Mouse (Mus musculus) forebrain, embryonic 12.5 days (tissue): ENCODE data around the gene Ramp1. TPM values are rescaled to one million over a fixed set of nuclear protein-coding genes. Genes with fewer than 3 reads are reported as not detected.

Experiments
- ATAC-seq: fragments of 200-750 bp; cut with Nextera tagmentation; 2 replicates; pipeline ENCODE4 v1.8.0; 2017; ENCODE audit warnings: moderate TSS enrichment; ENCODE audit not compliant: low FRiP score
- H3K27ac ChIP-seq: fragments of 300-500 bp; sonication (generic); 2 replicates; pipeline ENCODE4 v1.5.1; 2016; ENCODE audit warnings: mild to moderate bottlenecking
- H3K27me3 ChIP-seq: fragments of 300-500 bp; sonication (generic); 2 replicates; pipeline ENCODE4 v1.6.1; 2016; ENCODE audit warnings: mild to moderate bottlenecking
- H3K36me3 ChIP-seq: fragments of 300-500 bp; sonication (generic); replicated peaks from 2 replicates; pipeline ENCODE4 v1.6.1; 2016; ENCODE audit warnings: mild to moderate bottlenecking
- H3K4me1 ChIP-seq: fragments of 300-500 bp; sonication (generic); 2 replicates; pipeline ENCODE4 v1.6.1; 2016
- H3K4me2 ChIP-seq: fragments of 300-500 bp; sonication (generic); 2 replicates; pipeline ENCODE4 v1.6.1; 2016; ENCODE audit warnings: mild to moderate bottlenecking, moderate library complexity
- H3K4me3 ChIP-seq: fragments of 300-500 bp; sonication (generic); replicated peaks from 2 replicates; pipeline ENCODE4 v1.5.1; 2016; ENCODE audit warnings: mild to moderate bottlenecking
- H3K9ac ChIP-seq: fragments of 300-500 bp; sonication (generic); 2 replicates; pipeline ENCODE4 v1.6.1; 2016; ENCODE audit warnings: mild to moderate bottlenecking
- H3K9me3 ChIP-seq: fragments of 300-500 bp; sonication (generic); 2 replicates; pipeline ENCODE4 v1.6.1; 2016
- WGBS: fragments of 180-500 bp; shearing (Covaris S2); methylation state at CpG from one replicate; pipeline ENCODE4 v1.1.7; 2016; 5-methylcytosine and 5-hydroxymethylcytosine counted together
- polyA plus RNA-seq: library from polyadenylated mRNA; unstranded; fragments of >200 nt; fragmentation: Nextera tagmentation; extraction: Ambion mirVana; gene quantifications from 2 replicates; pipeline ENCODE4 v1.2.1, GENCODE M21; 2016

Gene Ramp1
- polyA plus RNA-seq, 1 experiment from 2014 or later, result 0.26 TPM

DNA sequence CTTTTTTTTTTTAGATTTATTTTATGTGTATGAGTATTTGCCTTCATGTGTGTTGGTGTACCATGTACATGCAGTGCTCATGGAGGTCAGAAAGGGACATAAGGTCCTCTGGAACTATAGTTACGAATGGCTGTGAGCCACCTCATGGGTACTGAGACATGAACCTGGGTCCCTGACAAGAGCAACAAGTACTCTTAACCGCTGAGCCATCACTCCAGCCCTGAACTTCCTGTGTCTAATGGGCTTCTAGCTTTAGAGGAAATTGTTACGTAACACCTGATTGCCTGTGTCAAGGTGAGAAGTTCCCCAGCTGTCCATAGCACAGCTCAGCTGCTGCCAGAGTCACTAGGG lies 40.7 kb downstream of the Ramp1 start:
- Histone ChIP-seq H3K9ac (no peak overlapping the region), H3K4me1 (no peaks in the 10 kb centered on the region), H3K4me2 (no peak overlapping the region), H3K36me3 (no peaks in the 10 kb centered on the region), H3K9me3 (no peaks in the 10 kb centered on the region), H3K4me3 (no peak overlapping the region), H3K27me3 (no peaks in the 10 kb centered on the region), H3K27ac (no peak overlapping the region)
- 95% methylated on average over 3 of the region's 3 CpGs for WGBS
- no peak for ATAC-seq

DNA sequence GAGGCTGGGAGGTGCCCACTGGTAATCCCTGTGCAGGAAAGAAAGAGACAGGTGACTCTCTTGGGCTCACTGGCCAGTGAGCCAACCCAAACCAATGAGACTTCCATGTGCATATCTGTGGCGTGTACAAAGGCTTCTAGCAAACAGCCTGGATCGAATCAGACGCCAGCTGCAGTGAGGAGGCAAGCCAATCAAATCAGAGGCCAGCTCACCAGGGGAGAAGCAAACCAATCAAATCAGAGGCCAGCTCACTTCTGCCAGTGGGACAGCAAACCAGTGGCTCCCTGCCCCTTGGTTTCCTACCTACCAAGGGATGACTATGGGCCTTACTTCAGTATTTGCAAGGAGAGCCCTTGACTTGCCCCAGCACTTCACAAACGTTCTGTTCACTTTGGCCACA lies 46.9 kb downstream of the Ramp1 start:
- no peak overlapping the region for H3K4me2 ChIP-seq

DNA sequence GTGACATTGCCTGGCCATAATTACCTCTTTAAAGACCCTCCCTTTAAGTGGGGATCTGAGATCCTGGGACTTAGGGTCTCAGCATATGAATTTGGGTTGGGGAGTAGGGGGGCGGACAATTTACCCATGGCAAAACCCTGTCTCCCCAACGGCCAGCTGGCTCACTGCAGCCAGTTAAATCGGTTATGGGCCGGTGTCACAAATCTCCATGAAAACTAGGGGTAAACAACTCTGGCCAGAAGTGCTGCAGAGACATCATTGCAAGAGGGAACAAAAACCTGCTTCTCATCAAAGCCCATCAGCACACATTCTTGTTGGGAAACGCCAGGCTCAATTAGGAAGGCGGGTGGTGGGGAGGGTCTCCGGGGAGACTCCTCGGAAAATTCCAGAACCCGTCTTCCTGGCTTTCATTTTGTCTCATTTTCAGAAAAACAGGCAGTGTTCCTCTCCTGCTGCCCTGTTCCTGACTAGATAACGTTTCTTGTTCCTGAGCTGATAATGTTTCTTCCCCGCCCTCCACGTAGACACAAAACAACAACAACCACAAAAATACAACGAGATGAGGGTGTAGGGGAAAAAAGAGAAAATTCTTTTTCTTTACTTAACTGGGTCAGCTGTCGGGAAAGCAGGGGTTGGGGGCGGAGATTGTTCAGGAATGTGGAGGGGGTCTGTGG lies 47.9 kb downstream of the Ramp1 start:
- no peaks in the 10 kb centered on the region for H3K9me3 ChIP-seq
- ATAC-seq, result no peak
- 74% methylated on average over 15 of the region's 15 CpGs for WGBS

More for the DNA sequence above, 46.9 kb downstream of the Ramp1 start:
- no peaks in the 10 kb centered on the region for H3K9me3 ChIP-seq
- 56% methylated on average over 4 of the region's 4 CpGs for WGBS
- ATAC-seq, result no peak
- no peaks in the 10 kb centered on the region for H3K36me3 ChIP-seq
- H3K9ac ChIP-seq, result no peak overlapping the region
- H3K4me1 ChIP-seq, result no peaks in the 10 kb centered on the region
- H3K27ac ChIP-seq, result no peak overlapping the region
- H3K4me3 ChIP-seq, result no peak overlapping the region
- no peaks in the 10 kb centered on the region for H3K27me3 ChIP-seq

DNA sequence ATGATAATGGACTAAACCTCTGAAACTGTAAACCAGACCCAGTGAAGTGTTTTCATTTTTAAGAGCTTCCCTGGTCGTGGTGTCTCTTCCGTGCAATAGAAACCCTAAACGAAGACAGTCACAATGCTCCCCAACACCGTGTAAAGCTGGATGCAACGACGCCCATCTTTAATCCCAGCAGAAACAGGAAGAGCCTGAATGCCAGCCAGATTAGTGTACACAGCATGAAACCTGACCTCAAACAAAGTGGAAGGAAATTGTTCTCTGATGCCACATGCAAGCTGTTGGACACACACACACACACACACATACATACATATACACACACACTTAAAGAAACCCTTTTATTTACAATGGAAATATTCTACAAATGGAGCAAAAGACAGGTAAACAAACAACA lies 51.5 kb downstream of the Ramp1 start:
- ATAC-seq, result no peak
- H3K4me1 ChIP-seq, result no peaks in the 10 kb centered on the region
- no peak overlapping the region for H3K4me3 ChIP-seq
- H3K9me3 ChIP-seq, result no peaks in the 10 kb centered on the region
- H3K4me2 ChIP-seq, result no peak overlapping the region
- H3K27me3 ChIP-seq, result no peaks in the 10 kb centered on the region
- no peak overlapping the region for H3K9ac ChIP-seq
- H3K36me3 ChIP-seq, result no peaks in the 10 kb centered on the region
- WGBS, result 67% methylated on average over 6 of the region's 6 CpGs
- no peak overlapping the region for H3K27ac ChIP-seq

More for the DNA sequence above, 47.9 kb downstream of the Ramp1 start:
- Histone ChIP-seq H3K27me3 (no peaks in the 10 kb centered on the region), H3K4me1 (no peaks in the 10 kb centered on the region), H3K36me3 (no peaks in the 10 kb centered on the region), H3K27ac (no peak overlapping the region), H3K4me2 (no peak overlapping the region), H3K9ac (no peak overlapping the region), H3K4me3 (no peak overlapping the region)

DNA sequence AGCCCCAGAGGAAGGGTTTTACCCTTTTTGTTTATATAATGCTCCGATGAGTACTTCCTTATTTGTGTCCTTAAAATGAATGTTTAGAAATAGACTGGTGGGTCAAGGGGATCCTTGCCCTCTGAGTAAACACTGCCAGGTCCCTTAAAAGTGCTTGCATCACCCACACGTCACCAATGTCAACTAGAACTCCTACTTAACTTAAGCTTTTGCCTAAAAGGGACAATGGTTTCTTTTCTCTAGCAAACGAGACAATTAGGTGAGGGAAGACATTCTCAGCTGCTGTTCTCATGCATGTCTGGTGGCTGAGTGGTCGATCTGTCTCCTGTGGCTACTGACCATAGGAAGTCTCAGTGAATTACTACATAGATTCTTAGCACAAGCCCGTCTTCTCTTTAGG lies 52.3 kb downstream of the Ramp1 start:
- H3K4me3 ChIP-seq, result no peak overlapping the region
- H3K36me3 ChIP-seq, result no peaks in the 10 kb centered on the region
- ATAC-seq, result no peak
- no peak overlapping the region for H3K4me2 ChIP-seq
- no peak overlapping the region for H3K27ac ChIP-seq
- no peak overlapping the region for H3K9ac ChIP-seq
- 53% methylated on average over 5 of the region's 5 CpGs for WGBS
- no peaks in the 10 kb centered on the region for H3K9me3 ChIP-seq
- no peaks in the 10 kb centered on the region for H3K27me3 ChIP-seq
- H3K4me1 ChIP-seq, result no peaks in the 10 kb centered on the region

DNA sequence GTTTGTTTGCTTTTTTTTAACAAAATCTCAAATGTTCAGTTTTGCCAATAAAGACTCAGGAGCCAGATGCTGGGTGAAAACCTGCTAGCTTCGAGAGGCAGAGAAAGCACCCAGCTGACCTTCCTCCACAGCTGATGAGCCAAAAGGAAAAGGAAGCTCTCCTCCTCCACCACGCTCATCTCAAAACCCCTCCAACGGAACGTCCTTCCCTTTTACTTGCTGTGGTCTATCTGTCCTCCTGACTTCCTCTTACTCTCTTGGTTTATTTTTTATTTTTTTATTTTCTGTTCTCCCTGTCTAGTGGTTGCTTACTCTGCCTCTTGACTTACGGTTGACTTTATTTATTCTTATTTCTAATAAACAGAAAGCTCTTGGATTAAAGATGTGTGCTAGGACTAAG lies 55.8 kb downstream of the Ramp1 start:
- Histone ChIP-seq H3K27me3 (no peaks in the 10 kb centered on the region), H3K4me2 (no peak overlapping the region), H3K36me3 (no peaks in the 10 kb centered on the region), H3K4me3 (no peak overlapping the region), H3K9ac (no peak overlapping the region), H3K27ac (no peak overlapping the region), H3K9me3 (no peaks in the 10 kb centered on the region), H3K4me1 (no peaks in the 10 kb centered on the region)
- no peak for ATAC-seq
- WGBS, result 78% methylated on average over 5 of the region's 5 CpGs

DNA sequence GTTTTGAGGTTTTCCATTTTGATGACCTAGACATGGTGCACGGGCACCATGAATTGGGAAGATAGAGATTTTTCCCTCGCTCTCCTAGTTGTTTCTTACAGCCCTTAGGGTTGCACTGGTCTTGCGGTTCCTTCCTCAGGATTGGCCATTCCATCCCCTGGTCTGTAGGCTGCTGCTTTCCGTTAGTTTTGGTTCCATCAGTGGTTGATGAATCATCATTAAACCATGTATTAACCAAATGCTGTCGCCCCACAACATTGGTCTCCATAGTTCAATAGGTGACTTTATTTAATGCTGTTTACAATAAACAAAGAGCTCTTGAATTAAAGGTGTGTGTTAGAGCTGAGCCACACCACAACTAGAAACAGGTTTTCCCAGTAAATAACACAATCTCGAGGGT lies 58.1 kb downstream of the Ramp1 start:
- Histone ChIP-seq H3K27me3 (0 out of 2 replicates have a peak, but pooled peaks cover 4% of the 10 kb centered on the region), H3K4me3 (no peak overlapping the region), H3K4me1 (no peaks in the 10 kb centered on the region), H3K9me3 (no peaks in the 10 kb centered on the region), H3K27ac (no peak overlapping the region), H3K9ac (no peak overlapping the region), H3K36me3 (no peaks in the 10 kb centered on the region), H3K4me2 (no peak overlapping the region)
- 83% methylated on average over 6 of the region's 6 CpGs for WGBS
- no peak for ATAC-seq

DNA sequence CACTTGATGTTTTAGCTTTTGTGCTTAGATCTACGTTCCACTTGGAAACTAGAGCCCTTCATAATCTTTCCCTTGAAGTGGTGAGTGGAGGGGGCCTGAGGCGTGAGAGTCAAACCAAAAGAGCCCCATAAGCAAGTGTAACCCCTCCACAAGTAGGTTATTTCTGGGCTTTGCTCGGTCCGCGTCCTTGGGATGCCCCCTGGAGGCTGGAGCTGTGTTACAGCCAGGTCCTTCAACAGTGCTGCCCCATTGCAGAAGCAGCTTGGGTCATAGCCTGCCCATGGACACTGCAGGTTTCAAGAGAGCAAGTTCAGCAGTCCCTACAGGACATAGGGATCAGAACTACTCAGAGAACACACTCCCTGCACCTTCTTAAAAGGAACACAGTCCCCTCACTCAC lies 59.5 kb downstream of the Ramp1 start:
- Histone ChIP-seq H3K36me3 (no peaks in the 10 kb centered on the region), H3K27ac (no peak overlapping the region), H3K9me3 (no peaks in the 10 kb centered on the region), H3K4me2 (no peak overlapping the region), H3K9ac (no peak overlapping the region), H3K4me3 (no peak overlapping the region), H3K4me1 (no peaks in the 10 kb centered on the region), H3K27me3 (0 out of 2 replicates have a peak, but pooled peaks cover 4% of the 10 kb centered on the region)
- WGBS, result 19% methylated on average over 5 of the region's 5 CpGs
- ATAC-seq, result no peak

DNA sequence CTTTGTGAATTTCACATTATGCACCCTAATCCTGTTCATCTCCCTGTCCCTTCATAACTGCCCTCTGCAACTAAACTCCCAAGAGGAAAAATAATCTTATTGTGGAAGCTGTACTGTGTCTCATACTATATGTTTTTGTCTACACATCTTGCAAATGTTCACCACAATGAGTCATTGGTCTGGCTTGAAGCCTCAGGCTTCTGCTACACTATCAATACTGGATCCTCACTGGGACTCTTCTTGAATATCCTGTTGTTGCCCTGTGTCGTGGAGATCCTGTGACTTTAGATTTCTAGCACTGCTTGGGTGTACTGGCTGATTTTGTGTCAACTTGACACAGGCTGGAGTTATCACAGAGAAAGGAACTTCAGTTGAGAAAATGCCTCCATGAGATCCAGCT lies 60.2 kb downstream of the Ramp1 start:
- Histone ChIP-seq H3K9me3 (no peaks in the 10 kb centered on the region), H3K9ac (no peak overlapping the region), H3K27ac (no peak overlapping the region), H3K36me3 (no peaks in the 10 kb centered on the region), H3K4me3 (no peak overlapping the region), H3K4me1 (no peaks in the 10 kb centered on the region), H3K27me3 (0 out of 2 replicates have a peak, but pooled peaks cover 4% of the 10 kb centered on the region), H3K4me2 (no peak overlapping the region)
- 80% methylated on average over 1 of the region's 1 CpGs for WGBS
- ATAC-seq, result no peak

DNA sequence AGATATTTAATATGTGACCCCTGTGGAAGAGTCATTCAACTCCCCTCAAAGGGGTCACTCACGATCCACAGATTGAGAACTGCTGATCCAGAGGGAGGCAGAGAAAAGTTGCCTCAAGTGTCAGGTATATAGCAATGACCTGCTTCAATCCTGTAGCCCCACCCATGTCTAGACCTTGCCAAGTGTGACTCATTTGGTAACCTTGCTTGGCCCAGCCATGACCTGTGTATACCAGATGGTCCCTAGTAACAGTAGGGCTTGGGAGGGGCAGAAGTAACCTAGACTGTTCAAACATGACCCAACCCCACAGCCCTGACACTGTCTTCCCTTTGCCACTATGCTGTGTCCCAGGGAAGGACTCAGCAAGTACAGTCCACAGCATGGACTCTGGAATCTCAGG lies 61.1 kb downstream of the Ramp1 start:
- WGBS, result 94% methylated on average over 1 of the region's 1 CpGs
- Histone ChIP-seq H3K4me3 (no peak overlapping the region), H3K27me3 (0 out of 2 replicates have a peak, but pooled peaks cover 4% of the 10 kb centered on the region), H3K9ac (no peak overlapping the region), H3K36me3 (no peaks in the 10 kb centered on the region), H3K9me3 (no peaks in the 10 kb centered on the region), H3K4me2 (no peak overlapping the region), H3K4me1 (no peaks in the 10 kb centered on the region), H3K27ac (no peak overlapping the region)
- no peak for ATAC-seq

DNA sequence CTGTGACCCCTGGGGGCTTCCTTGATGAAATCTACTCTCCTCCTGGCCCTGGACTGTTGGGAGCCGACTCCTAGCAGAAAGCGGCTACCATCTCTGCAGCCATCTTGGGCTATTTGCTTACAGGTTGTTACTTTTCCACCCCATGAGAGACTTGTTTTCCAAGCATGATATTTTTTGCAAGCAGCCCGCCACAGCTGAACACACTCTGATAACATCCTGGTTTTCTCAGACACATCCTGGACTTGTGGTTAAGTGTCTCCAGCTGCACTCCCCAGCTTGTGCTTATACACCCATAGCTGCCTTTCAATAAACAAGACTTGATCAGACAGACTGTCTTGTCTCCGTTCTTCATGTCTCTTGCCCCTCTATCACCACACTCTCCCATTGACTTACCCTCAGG lies 61.6 kb downstream of the Ramp1 start:
- 84% methylated on average over 4 of the region's 4 CpGs for WGBS
- ATAC-seq, result no peak
- no peak overlapping the region for H3K4me2 ChIP-seq

DNA sequence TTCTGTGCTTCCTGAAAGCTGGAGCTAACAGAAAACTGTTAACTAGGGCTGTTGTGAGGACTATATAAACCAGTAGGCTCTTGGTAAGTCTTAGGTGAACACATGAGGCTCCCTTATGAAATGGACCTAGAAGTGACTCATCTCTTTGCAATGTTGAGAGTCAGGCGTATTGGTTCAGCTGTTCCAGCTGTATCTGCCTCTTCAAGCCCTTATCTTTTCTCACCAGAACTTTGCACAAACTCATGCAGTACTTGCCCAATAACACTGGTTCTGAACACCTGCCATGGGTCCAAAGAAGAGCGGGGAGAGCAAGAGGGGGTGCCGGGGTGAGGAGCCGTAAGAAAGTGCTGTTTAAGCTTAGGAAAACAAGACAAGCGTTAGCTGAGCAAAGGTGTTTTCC lies 68.6 kb downstream of the Ramp1 start:
- WGBS, result 97% methylated on average over 5 of the region's 5 CpGs
- H3K27me3 ChIP-seq, result no peaks in the 10 kb centered on the region
- H3K9me3 ChIP-seq, result no peaks in the 10 kb centered on the region
- H3K36me3 ChIP-seq, result no peaks in the 10 kb centered on the region
- peaks cover 25% of the 10 kb centered on the region for H3K4me1 ChIP-seq
- no peak for ATAC-seq
- no peak overlapping the region for H3K4me3 ChIP-seq
- H3K9ac ChIP-seq, result no peak overlapping the region
- no peak overlapping the region for H3K4me2 ChIP-seq
- H3K27ac ChIP-seq, result no peak overlapping the region

More for the DNA sequence above, 61.6 kb downstream of the Ramp1 start:
- Histone ChIP-seq H3K4me3 (no peak overlapping the region), H3K4me1 (no peaks in the 10 kb centered on the region), H3K27me3 (0 out of 2 replicates have a peak, but pooled peaks cover 4% of the 10 kb centered on the region), H3K9me3 (no peaks in the 10 kb centered on the region), H3K36me3 (no peaks in the 10 kb centered on the region), H3K27ac (no peak overlapping the region), H3K9ac (no peak overlapping the region)

DNA sequence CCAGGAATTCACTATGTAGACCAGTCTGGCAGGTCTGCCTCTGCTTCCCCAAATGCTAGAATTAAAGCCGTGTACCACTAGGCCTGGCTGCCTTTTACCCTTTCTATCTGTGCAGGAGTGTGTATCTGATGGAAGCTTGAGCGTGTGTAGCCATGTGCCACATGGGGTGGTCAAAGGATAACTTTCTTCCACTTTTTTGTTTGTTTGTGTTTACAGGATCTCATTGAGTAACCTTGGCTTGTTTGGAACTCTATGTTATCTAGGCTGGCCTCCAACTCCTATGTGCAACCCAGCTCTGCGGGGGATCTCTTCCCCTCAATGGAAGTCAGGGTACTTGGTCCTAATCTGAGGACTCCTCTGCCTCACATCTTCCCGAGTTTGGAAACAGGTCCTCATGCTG lies 69.3 kb downstream of the Ramp1 start:
- Histone ChIP-seq H3K36me3 (no peaks in the 10 kb centered on the region), H3K4me1 (peaks cover 25% of the 10 kb centered on the region), H3K4me3 (peak overlapping the region; percentile 99), H3K27me3 (no peaks in the 10 kb centered on the region), H3K9ac (peak overlapping the region; percentile 99; the same call in 1 of the 2 replicates), H3K4me2 (peak overlapping the region; percentile 93), H3K27ac (0 out of 2 replicates have a peak overlapping the region, but pooled peaks have one; percentile 82), H3K9me3 (no peaks in the 10 kb centered on the region)
- 44% methylated on average over 4 of the region's 4 CpGs for WGBS
- ATAC-seq, result no peak
